ENCODE assay signal across 37 mouse cellular contexts in the genomic region with DNA sequence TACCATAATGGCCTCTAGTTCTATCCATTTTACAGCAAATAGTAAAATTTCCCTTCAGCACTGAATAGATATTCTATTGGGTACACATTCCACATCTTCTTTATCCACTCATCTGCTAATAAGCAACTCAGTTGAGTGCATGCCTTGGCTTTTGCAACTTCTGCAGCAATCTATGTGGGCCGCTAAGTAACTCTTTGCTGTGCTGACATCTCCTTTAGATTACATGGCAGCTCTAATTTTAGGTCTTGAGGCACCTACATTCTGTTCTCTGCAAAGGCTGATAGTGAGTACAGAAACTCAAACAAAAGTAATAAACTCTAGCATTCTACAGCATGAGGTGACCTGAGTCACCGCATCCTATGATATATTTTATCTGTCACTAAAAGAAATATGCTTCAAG. TPM values are rescaled to one million over a fixed set of nuclear protein-coding genes. Genes with fewer than 3 reads are reported as not detected.
"Had no signal": no experiment of that assay in that cellular context is flagged by ENCODE, and none has a peak within 500 bp of the region (broad histone marks: within the 10 kb centered on the region; RNA-seq: fewer than 3 reads in every experiment).

No protein-coding gene starts in this region.

- DNase-seq: heart, postnatal 10 days; heart, postnatal 14 days; heart, postnatal 4 days; kidney, adult 11 months; kidney, adult 18-20 months; kidney, adult 2 months; kidney, adult 8-10 months; kidney, adult 9 months; kidney, postnatal 10 days; kidney, postnatal 14 days; kidney, postnatal 25 days; kidney, postnatal 36 days; kidney, postnatal 4 days; layer of hippocampus, adult 9-11 months; layer of hippocampus, postnatal 36 days had no signal

- H3K4me2 ChIP-seq: heart, embryonic 12.5 days; heart, embryonic 13.5 days; heart, embryonic 15.5 days; hindbrain, embryonic 12.5 days; hindbrain, embryonic 13.5 days; hindbrain, embryonic 14.5 days; hindbrain, embryonic 15.5 days; intestine, embryonic 15.5 days; kidney, embryonic 15.5 days had no signal

- H3K27ac ChIP-seq: heart, embryonic 10.5 days; heart, embryonic 13.5 days; heart, embryonic 15.5 days; hindbrain, embryonic 10.5 days; hindbrain, embryonic 12.5 days; hindbrain, embryonic 13.5 days; hindbrain, embryonic 14.5 days; hindbrain, embryonic 15.5 days; hindbrain, postnatal 0 days; intestine, embryonic 15.5 days; kidney, embryonic 15.5 days; kidney, postnatal 0 days; layer of hippocampus, adult 2 months; left cerebral cortex, adult 2 months had no signal

- H3K9me3 ChIP-seq: heart, embryonic 10.5 days; heart, embryonic 12.5 days; heart, embryonic 13.5 days; heart, embryonic 15.5 days; hindbrain, embryonic 10.5 days; hindbrain, embryonic 12.5 days; hindbrain, embryonic 13.5 days; hindbrain, embryonic 15.5 days; intestine, embryonic 15.5 days; kidney, embryonic 15.5 days had no signal

- H3K9ac ChIP-seq: heart, embryonic 12.5 days; heart, embryonic 13.5 days; heart, embryonic 15.5 days; hindbrain, embryonic 12.5 days; hindbrain, embryonic 13.5 days; hindbrain, embryonic 14.5 days; hindbrain, embryonic 15.5 days; intestine, embryonic 15.5 days; kidney, embryonic 15.5 days had no signal

- H3K4me3 ChIP-seq: heart, embryonic 10.5 days; heart, embryonic 12.5 days; heart, embryonic 13.5 days; heart, embryonic 15.5 days; hindbrain, embryonic 10.5 days; hindbrain, embryonic 12.5 days; hindbrain, embryonic 13.5 days; hindbrain, embryonic 15.5 days; intestine, embryonic 15.5 days; kidney, embryonic 15.5 days; layer of hippocampus, adult 2 months; left cerebral cortex, adult 2 months had no signal

- H3K36me3 ChIP-seq: heart, embryonic 10.5 days; heart, embryonic 12.5 days; heart, embryonic 13.5 days; heart, embryonic 15.5 days; hindbrain, embryonic 10.5 days; hindbrain, embryonic 12.5 days; hindbrain, embryonic 13.5 days; hindbrain, embryonic 15.5 days; intestine, embryonic 15.5 days; kidney, embryonic 15.5 days had no signal

- H3K4me1 ChIP-seq: heart, embryonic 15.5 days; hindbrain, embryonic 10.5 days; hindbrain, embryonic 12.5 days; hindbrain, embryonic 15.5 days; intestine, embryonic 15.5 days; kidney, embryonic 15.5 days had no signal

- ATAC-seq: hindbrain, embryonic 16.5 days; hindbrain, postnatal 0 days; inflammation-experienced regulatory T-cells, adult 6 months; intestine, embryonic 15.5 days; intestine, embryonic 16.5 days; intestine, postnatal 0 days had no signal

- H3K27me3 ChIP-seq: heart, embryonic 12.5 days; heart, embryonic 13.5 days; heart, embryonic 15.5 days; hindbrain, embryonic 12.5 days; hindbrain, embryonic 13.5 days; hindbrain, embryonic 15.5 days; intestine, embryonic 15.5 days; kidney, embryonic 15.5 days had no signal

RNA-seq across cellular contexts. Expression of a gene that starts 36.8 kb away (rescaled TPM):
- total RNA-seq: heart, postnatal 25 days; hematopoietic stem cell, adult 5-6 weeks had no signal
- polyA plus RNA-seq: heart, postnatal 0 days; inflammation-experienced regulatory T-cells, adult 6 months had no signal
